ENCODE assay signal across 18 mouse cellular contexts in genomic region chr4:45464528-45464927, GRCm38 (mm10). TPM values are rescaled to one million over a fixed set of nuclear protein-coding genes. Genes with fewer than 3 reads are reported as not detected.
DNase-seq lines count a peak whose midpoint lies in the region; ATAC-seq and TF ChIP-seq lines count a peak whose summit lies in the region.
"Had no signal": no experiment of that assay in that cellular context is flagged by ENCODE, and none has a peak within 500 bp of the region (broad histone marks: within the 10 kb centered on the region; RNA-seq: fewer than 3 reads in every experiment).

No protein-coding gene starts in this region.

- no peak for TF ChIP-seq CTCF in brain, embryonic 14.5 days (IDR thresholded peaks at IDR 0.05; ENCODE audit: borderline replicate concordance, extremely low read depth, insufficient read depth, insufficient read length)
- no peak for TF ChIP-seq CTCF in lung, postnatal 0 days (IDR thresholded peaks at IDR 0.05)

- no peak for TF ChIP-seq EP300 in lung, postnatal 0 days (IDR thresholded peaks at IDR 0.05)

- H3K9me3 ChIP-seq in heart, embryonic 13.5 days, result no peaks in the 10 kb centered on the region
- H3K9me3 ChIP-seq in lung, postnatal 0 days (ENCODE audit: low read length), result no peaks in the 10 kb centered on the region
- H3K9me3 ChIP-seq in kidney, embryonic 15.5 days (replicated peaks), result no peaks in the 10 kb centered on the region
- H3K9me3 ChIP-seq: embryonic facial prominence, embryonic 12.5 days; heart, embryonic 15.5 days; hindbrain, embryonic 13.5 days; intestine, embryonic 15.5 days; limb, embryonic 13.5 days; neural tube, embryonic 13.5 days had no signal

- H3K27me3 ChIP-seq in heart, embryonic 13.5 days (replicated peaks), result no peaks in the 10 kb centered on the region; the same call in 1 of the 2 replicates
- H3K27me3 ChIP-seq in lung, postnatal 0 days (replicated peaks; ENCODE audit: insufficient read depth, low read length), result no peaks in the 10 kb centered on the region
- no peaks in the 10 kb centered on the region for H3K27me3 ChIP-seq in kidney, embryonic 15.5 days
- H3K27me3 ChIP-seq: embryonic facial prominence, embryonic 12.5 days; heart, embryonic 15.5 days; hindbrain, embryonic 13.5 days; intestine, embryonic 15.5 days; neural tube, embryonic 13.5 days had no signal

- TF ChIP-seq POLR2A in brain, embryonic 14.5 days (IDR thresholded peaks at IDR 0.05; ENCODE audit: borderline replicate concordance, extremely low read depth, insufficient read depth, insufficient read length, poor library complexity, severe bottlenecking), result no peak

- no peak for ATAC-seq in heart, embryonic 13.5 days (ENCODE audit: extremely low read depth, insufficient number of reproducible peaks, low FRiP score, low TSS enrichment)
- ATAC-seq in lung, postnatal 0 days, result no peak
- no peak for ATAC-seq in kidney, embryonic 15.5 days (replicated peaks; ENCODE audit: low FRiP score)
- ATAC-seq: intestine, embryonic 15.5 days had no signal

- no peak overlapping the region for H3K4me2 ChIP-seq in heart, embryonic 13.5 days
- H3K4me2 ChIP-seq in lung, postnatal 0 days (replicated peaks; ENCODE audit: low read depth, low read length), result no peak overlapping the region
- H3K4me2 ChIP-seq in kidney, embryonic 15.5 days, result no peak overlapping the region
- H3K4me2 ChIP-seq: embryonic facial prominence, embryonic 12.5 days; heart, embryonic 15.5 days; hindbrain, embryonic 13.5 days; intestine, embryonic 15.5 days; limb, embryonic 13.5 days; neural tube, embryonic 13.5 days had no signal

- 53% methylated on average over 12 of the region's 12 CpGs for WGBS in heart, embryonic 13.5 days
- 70% methylated on average over 12 of the region's 12 CpGs for WGBS in lung, postnatal 0 days
- WGBS in kidney, embryonic 15.5 days, result 57% methylated on average over 12 of the region's 12 CpGs

- peaks cover 9% of the 10 kb centered on the region for H3K36me3 ChIP-seq in heart, embryonic 13.5 days
- no peaks in the 10 kb centered on the region for H3K36me3 ChIP-seq in lung, postnatal 0 days (ENCODE audit: insufficient read depth, low read length)
- no peaks in the 10 kb centered on the region for H3K36me3 ChIP-seq in kidney, embryonic 15.5 days
- H3K36me3 ChIP-seq: embryonic facial prominence, embryonic 12.5 days; heart, embryonic 15.5 days; hindbrain, embryonic 13.5 days; intestine, embryonic 15.5 days; limb, embryonic 13.5 days; neural tube, embryonic 13.5 days had no signal

- H3K27ac ChIP-seq in heart, embryonic 13.5 days (replicated peaks), result peak overlapping the region; percentile 5; the same call in 1 of the 2 replicates
- H3K27ac ChIP-seq in lung, postnatal 0 days (ENCODE audit: low read length), result no peak overlapping the region
- H3K27ac ChIP-seq in kidney, embryonic 15.5 days, result no peak overlapping the region
- H3K27ac ChIP-seq: embryonic facial prominence, embryonic 12.5 days; heart, embryonic 15.5 days; hindbrain, embryonic 13.5 days; intestine, embryonic 15.5 days; limb, embryonic 13.5 days; neural tube, embryonic 13.5 days had no signal

- DNase-seq in heart, adult 9 months (ENCODE audit: low spot score in 2 of 2), result no peak
- DNase-seq in brain, embryonic 14.5 days (ENCODE audit: low read depth), result peak; percentile 49
- DNase-seq in naive thymus-derived CD4-positive, alpha-beta T cell, adult 2 months (ENCODE audit: low read depth), result peak; percentile 15
- peak; percentile 57 for DNase-seq in thymus, postnatal 14 days
- no peak for DNase-seq in lung, postnatal 0 days (ENCODE audit: low spot score)
- DNase-seq: adrenal gland, postnatal 10 days; cerebellum, adult 2 months; gastrocnemius, postnatal 14 days; lung, postnatal 14 days; right cerebral cortex, postnatal 14 days had no signal

- H3K4me1 ChIP-seq in heart, embryonic 13.5 days, result peaks cover 86% of the 10 kb centered on the region
- peaks cover 21% of the 10 kb centered on the region; the same call in 1 of the 2 replicates for H3K4me1 ChIP-seq in lung, postnatal 0 days (ENCODE audit: insufficient read depth, low read depth, low read length)
- H3K4me1 ChIP-seq in kidney, embryonic 15.5 days, result peaks cover 60% of the 10 kb centered on the region

- no peak overlapping the region for H3K4me3 ChIP-seq in heart, embryonic 13.5 days
- no peak overlapping the region for H3K4me3 ChIP-seq in lung, postnatal 0 days (ENCODE audit: low read depth, low read length)
- H3K4me3 ChIP-seq in kidney, embryonic 15.5 days (replicated peaks), result no peak overlapping the region
- H3K4me3 ChIP-seq: embryonic facial prominence, embryonic 12.5 days; heart, embryonic 15.5 days; hindbrain, embryonic 13.5 days; intestine, embryonic 15.5 days; limb, embryonic 13.5 days; neural tube, embryonic 13.5 days had no signal

- peak overlapping the region; percentile 62 for H3K9ac ChIP-seq in heart, embryonic 13.5 days
- H3K9ac ChIP-seq in lung, postnatal 0 days (replicated peaks; ENCODE audit: low read depth), result no peak overlapping the region
- H3K9ac ChIP-seq in kidney, embryonic 15.5 days, result no peak overlapping the region
- H3K9ac ChIP-seq: embryonic facial prominence, embryonic 12.5 days; heart, embryonic 15.5 days; hindbrain, embryonic 13.5 days; intestine, embryonic 15.5 days; limb, embryonic 13.5 days; neural tube, embryonic 13.5 days had no signal

RNA-seq across cellular contexts. Expression of gene Slc25a51, which starts 56.0 kb away (rescaled TPM):
- polyA plus RNA-seq in heart, embryonic 13.5 days (2015; fragmentation: Nextera tagmentation; extraction: Ambion mirVana), result 59.0 and 64.6 TPM in 2 replicates
- polyA plus RNA-seq in brain, embryonic 14.5 days (2012; rRNA removed), result 130 and 146 TPM in 2 replicates
- 59.4 and 69.4 TPM in 2 replicates for polyA plus RNA-seq in lung, postnatal 0 days (2015; fragmentation: Nextera tagmentation; extraction: Ambion mirVana)
- polyA plus RNA-seq in kidney, embryonic 15.5 days (2015; fragmentation: Nextera tagmentation; extraction: Ambion mirVana), result 79.0 and 81.0 TPM in 2 replicates

Comparison
In these comparisons a context has a peak if more than half of its experiments do, and no peak if none do; other contexts are left out.
1. DNase-seq: peak in brain, embryonic 14.5 days (single experiment), naive thymus-derived CD4-positive, alpha-beta T cell, adult 2 months (single experiment) and thymus, postnatal 14 days (single experiment); none in heart, adult 9 months (0 of 2) and lung, postnatal 0 days (single experiment).